Mouse (Mus musculus) ES-E14 (cell line): ENCODE measurements around the gene Srsf3.

Experiments used
- CHD2 ChIP-seq: IDR thresholded peaks from 2 replicates; pipeline ENCODE4 v1.6.1; 2014; ENCODE audit warnings: mild to moderate bottlenecking, low read depth, low read length, inconsistent platforms
- HCFC1 ChIP-seq: IDR thresholded peaks from 2 replicates; pipeline ENCODE4 v1.6.1; 2012; ENCODE audit warnings: low read length, inconsistent platforms, borderline replicate concordance; ENCODE audit not compliant: insufficient read depth
- MAFK ChIP-seq: IDR thresholded peaks from 2 replicates; pipeline ENCODE4 v1.6.1; 2014; ENCODE audit warnings: mild to moderate bottlenecking, low read depth, low read length, inconsistent platforms; ENCODE audit not compliant: insufficient read depth
- ZC3H11A ChIP-seq: IDR thresholded peaks from 2 replicates; pipeline ENCODE4 v1.6.1; 2012; ENCODE audit warnings: low read depth, mild to moderate bottlenecking, inconsistent platforms, low read length, borderline replicate concordance

DNA sequence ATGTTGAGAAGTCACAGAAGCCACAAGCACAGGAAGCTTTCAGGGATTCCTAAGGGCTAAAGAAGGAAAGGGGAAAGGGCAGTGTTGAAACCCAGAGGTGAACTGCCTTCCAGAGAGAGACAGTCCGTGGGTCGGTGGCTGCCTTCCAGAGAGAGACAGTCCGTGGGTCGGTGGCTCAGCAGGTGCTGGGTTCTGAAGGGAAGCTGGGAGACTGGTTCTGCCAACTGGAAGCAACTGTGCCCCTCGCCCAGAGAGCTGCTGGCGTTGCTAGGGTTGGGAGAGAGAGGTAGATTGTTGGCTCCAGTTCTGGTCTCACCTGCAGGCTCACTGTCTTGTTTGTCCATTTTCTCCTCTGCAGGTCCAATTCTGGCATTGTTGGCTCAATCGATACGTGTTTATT, 26.1 kb downstream of the Srsf3 start:
- TF ChIP-seq ZC3H11A (no peak), HCFC1 (no peak), CHD2 (no peak), MAFK (no peak)
